Mouse (Mus musculus) small intestine, adult 2 months (tissue): ENCODE measurements around the gene Ces5a. TPM values are rescaled to one million over a fixed set of nuclear protein-coding genes. Genes with fewer than 3 reads are reported as not detected.
"Not testable (repeated sequence)": the region's sequence is repeated elsewhere in the genome, so short reads cannot be mapped to it uniquely, and the experiment has no call there.

ENCODE experiments used
- H3K27ac ChIP-seq: fragments of 200-500 bp; 2 replicates; pipeline ENCODE4 v1.5.1; 2012; ENCODE audit warnings: low read depth, low read length, control low read depth, inconsistent platforms; ENCODE audit not compliant: insufficient read depth
- H3K27me3 ChIP-seq: fragments of 200-500 bp; 2 replicates; pipeline ENCODE4 v1.6.1; 2012; ENCODE audit warnings: mild to moderate bottlenecking, moderate library complexity, low read length, inconsistent platforms; ENCODE audit not compliant: control insufficient read depth, insufficient read depth
- H3K36me3 ChIP-seq: fragments of 200-500 bp; 2 replicates; pipeline ENCODE4 v1.6.1; 2012; ENCODE audit warnings: mild to moderate bottlenecking, low read length, control low read depth, inconsistent platforms; ENCODE audit not compliant: control insufficient read depth, insufficient read depth
- H3K4me1 ChIP-seq: fragments of 200-500 bp; 2 replicates; pipeline ENCODE4 v1.6.1; 2012; ENCODE audit warnings: low read length, inconsistent platforms, mixed read lengths; ENCODE audit not compliant: control insufficient read depth, insufficient read depth, insufficient read length
- H3K4me3 ChIP-seq: fragments of 200-500 bp; 2 replicates; pipeline ENCODE4 v1.5.1; 2012; ENCODE audit warnings: low read depth, mild to moderate bottlenecking, control low read depth, inconsistent platforms, low read length, moderate library complexity
- CTCF ChIP-seq: fragments of 200-500 bp; IDR thresholded peaks from 2 replicates; pipeline ENCODE4 v1.5.1; 2012; ENCODE audit warnings: low read depth, mild to moderate bottlenecking, control low read depth, inconsistent platforms, low read length, moderate library complexity, mixed read lengths; ENCODE audit not compliant: insufficient replicate concordance, insufficient read length; ENCODE audit errors: extremely low read depth
- POLR2A ChIP-seq: fragments of 200-500 bp; IDR thresholded peaks from 2 replicates; pipeline ENCODE4 v1.6.1; 2012; ENCODE audit warnings: low read depth, mild to moderate bottlenecking, control low read depth, inconsistent platforms, low read length, moderate library complexity
- WGBS: fragments of 180-500 bp; shearing (Covaris S2); methylation state at CpG from one replicate; pipeline ENCODE4 v1.1.7; 2018; 5-methylcytosine and 5-hydroxymethylcytosine counted together
- polyA plus RNA-seq: library from polyadenylated mRNA; depleted of rRNA; stranded (reverse); fragments of >200 nt; gene quantifications from 2 replicates; pipeline ENCODE4 v1.2.3, GENCODE M21; 2012; rRNA removed

Ces5a gene
- polyA plus RNA-seq, 1 experiment = not detected

DNA sequence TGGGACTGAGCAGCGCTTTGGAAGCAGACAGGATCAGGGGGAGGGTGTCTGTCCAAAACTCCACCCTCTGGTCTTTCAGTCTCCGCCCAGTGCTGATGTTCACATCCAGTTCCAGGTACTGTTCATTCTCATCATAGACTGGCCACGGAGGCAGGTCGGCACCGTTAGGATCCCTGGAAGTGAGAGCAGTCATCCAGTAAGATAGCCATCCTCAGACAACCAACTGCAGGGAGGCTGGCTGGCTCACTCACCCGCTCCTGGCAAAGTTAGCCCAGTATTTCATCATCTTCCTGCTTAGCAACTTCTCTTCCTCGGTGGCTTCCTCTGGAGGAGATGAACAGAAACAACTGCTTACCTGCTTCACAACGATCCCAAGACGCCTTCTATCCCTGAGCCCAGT lies 36.2 kb downstream of the Ces5a start:
- no peaks in the 10 kb centered on the region for H3K36me3 ChIP-seq
- H3K27ac ChIP-seq = no peak overlapping the region
- H3K4me3 ChIP-seq = no peak overlapping the region
- no peaks in the 10 kb centered on the region for H3K4me1 ChIP-seq
- TF ChIP-seq CTCF (no peak), POLR2A (no peak)
- 37% methylated on average over 9 of the region's 9 CpGs for WGBS
- no peaks in the 10 kb centered on the region for H3K27me3 ChIP-seq

DNA sequence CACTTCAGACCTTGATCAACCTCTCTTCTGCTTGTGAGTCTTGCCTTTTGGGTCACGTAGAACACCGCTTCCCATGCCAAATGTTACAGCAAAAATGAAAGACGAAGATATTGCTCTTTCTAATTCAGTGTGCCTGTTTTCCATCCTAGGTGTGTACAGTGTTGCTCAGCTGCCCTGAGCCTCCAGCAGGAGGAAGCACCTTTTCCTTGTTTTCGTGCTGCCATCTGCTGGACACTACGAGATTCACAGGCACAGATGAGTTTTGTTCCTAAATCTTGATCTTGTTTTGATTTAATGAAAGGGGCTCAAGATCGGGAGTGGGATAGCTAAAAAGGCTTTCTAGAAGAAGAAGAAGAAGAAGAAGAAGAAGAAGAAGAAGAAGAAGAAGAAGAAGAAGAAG lies 40.3 kb downstream of the Ces5a start:
- TF ChIP-seq POLR2A = no peak
- peak; percentile 74; the same call in 1 of the 2 replicates for TF ChIP-seq CTCF
- no peaks in the 10 kb centered on the region for H3K36me3 ChIP-seq
- H3K27me3 ChIP-seq = no peaks in the 10 kb centered on the region
- no peak overlapping the region for H3K4me3 ChIP-seq
- no peak overlapping the region for H3K27ac ChIP-seq
- WGBS = 16% methylated on average over 6 of the region's 6 CpGs
- no peaks in the 10 kb centered on the region for H3K4me1 ChIP-seq

DNA sequence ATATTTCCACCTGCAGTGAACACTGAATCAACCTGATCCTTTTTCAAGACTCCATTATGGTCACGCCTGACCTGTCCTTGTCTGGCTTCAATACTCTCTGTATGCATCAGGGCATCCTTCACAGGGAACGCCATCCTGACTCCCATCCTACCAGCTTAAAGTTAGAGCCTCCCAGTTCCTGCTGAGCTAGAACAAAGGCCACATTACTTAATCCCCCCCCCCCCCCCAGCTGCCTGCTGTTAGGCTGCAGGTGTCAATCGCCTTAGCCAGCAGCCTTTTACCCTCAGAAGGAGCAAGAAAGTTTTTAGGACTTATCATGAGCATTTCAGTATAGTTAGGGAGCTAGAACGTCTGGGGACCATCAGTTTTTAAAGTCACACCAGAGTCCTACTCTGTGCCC lies 46.9 kb downstream of the Ces5a start:
- TF ChIP-seq POLR2A = no peak
- TF ChIP-seq CTCF = no peak
- 16% methylated on average over 4 of the region's 4 CpGs for WGBS
- H3K4me1 ChIP-seq = no peaks in the 10 kb centered on the region
- H3K36me3 ChIP-seq = no peaks in the 10 kb centered on the region
- no peak overlapping the region for H3K4me3 ChIP-seq
- H3K27ac ChIP-seq = no peak overlapping the region
- no peaks in the 10 kb centered on the region for H3K27me3 ChIP-seq

DNA sequence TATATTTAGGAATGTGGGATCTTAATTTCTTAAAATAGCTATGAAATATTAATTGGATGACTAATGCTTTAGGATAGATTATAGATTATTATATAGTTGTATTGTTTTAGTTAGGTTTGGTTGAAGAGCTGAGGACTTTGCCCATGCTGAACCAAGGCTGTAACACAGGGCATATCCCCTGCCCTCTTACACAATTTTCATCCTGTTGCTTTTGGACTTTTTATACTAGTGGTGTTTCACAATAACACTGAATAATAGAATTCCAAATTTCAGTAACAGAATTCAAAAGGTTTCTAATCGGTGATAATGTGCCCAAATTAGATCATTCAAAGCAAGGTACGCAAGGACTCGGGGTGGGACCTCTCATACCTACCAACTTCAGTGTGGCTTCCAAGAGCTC lies 57.4 kb downstream of the Ces5a start:
- Histone ChIP-seq H3K4me1 (no peaks in the 10 kb centered on the region), H3K4me3 (no peak overlapping the region), H3K27ac (no peak overlapping the region), H3K27me3 (no peaks in the 10 kb centered on the region), H3K36me3 (no peaks in the 10 kb centered on the region)
- TF ChIP-seq CTCF (no peak), POLR2A (no peak)
- 94% methylated on average over 3 of the region's 3 CpGs for WGBS

DNA sequence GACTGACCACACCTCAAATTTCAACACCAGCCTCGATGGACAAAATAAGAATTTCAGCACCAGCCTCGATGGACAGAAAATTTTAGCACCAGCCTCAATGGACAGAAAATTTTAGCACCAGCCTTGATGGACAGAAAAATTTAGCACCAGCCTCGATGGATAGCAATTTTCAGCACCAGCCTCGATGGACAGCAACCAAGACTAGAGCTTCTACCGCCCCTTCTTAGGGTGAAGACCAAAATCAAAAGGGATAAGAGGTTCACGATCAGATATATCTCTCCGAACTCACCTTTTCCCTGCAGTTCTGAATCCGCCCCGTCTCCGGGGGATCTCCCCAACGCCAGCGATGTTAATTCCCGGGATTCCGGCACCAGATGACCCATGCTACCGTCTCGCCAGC lies 65.9 kb downstream of the Ces5a start:
- H3K27me3 ChIP-seq, H3K4me3 ChIP-seq, H3K36me3 ChIP-seq, H3K27ac ChIP-seq, H3K4me1 ChIP-seq: not testable (repeated sequence)
- WGBS = 83% methylated on average over 16 of the region's 16 CpGs

DNA sequence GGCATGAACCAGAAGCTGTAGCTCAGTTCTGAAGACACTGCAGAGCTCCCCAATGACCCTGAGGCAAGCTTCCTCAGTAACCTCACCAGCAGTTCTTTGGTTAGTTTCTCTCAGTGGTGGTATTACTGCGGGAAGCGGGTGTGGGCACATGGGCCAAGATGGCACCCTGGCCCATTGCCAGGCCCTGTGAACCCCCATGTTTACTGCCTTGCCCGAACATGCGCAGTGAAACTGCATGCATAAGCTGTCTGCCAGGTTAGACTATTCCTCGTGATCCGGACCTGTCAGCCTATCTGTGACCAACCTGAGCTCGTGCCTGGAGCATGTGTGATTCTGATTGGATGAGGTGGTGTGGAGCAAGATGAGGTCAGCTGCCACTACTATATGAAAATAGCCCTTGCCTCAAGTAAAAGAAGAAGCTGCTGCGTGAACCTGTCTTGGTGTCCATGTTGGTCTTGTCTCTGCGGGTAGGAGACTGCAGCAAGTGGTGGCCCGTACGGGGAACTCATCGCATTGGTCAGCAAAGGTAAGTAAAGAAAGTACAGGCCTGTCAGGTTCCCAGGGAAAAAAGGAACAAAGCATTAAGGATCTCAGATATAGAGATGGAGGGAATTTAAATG lies 81.3 kb downstream of the Ces5a start:
- H3K27me3 ChIP-seq = no peaks in the 10 kb centered on the region; the same call in 1 of the 2 replicates
- H3K4me1 ChIP-seq = no peaks in the 10 kb centered on the region
- WGBS = 92% methylated on average over 12 of the region's 12 CpGs
- H3K27ac ChIP-seq = no peak overlapping the region
- no peaks in the 10 kb centered on the region for H3K36me3 ChIP-seq
- no peak for TF ChIP-seq CTCF
- no peak for TF ChIP-seq POLR2A
- H3K4me3 ChIP-seq = no peak overlapping the region

Other genes starting within 250 kb of the Ces5a start
- gene Ces1g, start 198.5 kb downstream of the Ces5a start, polyA plus RNA-seq = 0.34 and 2.1 TPM in 2 replicates
- not detected in 2 replicates for gene Ces1h, start 156.1 kb downstream of the Ces5a start, polyA plus RNA-seq